Mouse (Mus musculus): ENCODE results near the gene Fam181b. TPM values are rescaled to one million over a fixed set of nuclear protein-coding genes. Genes with fewer than 3 reads are reported as not detected.

Gene Fam181b
- polyA plus RNA-seq, 1 experiment: not detected

- Histone ChIP-seq H3K9me3 (ENCODE audit: control insufficient read depth, low read length) (no peaks in the 10 kb centered on the region), H3K27me3 (ENCODE audit: control insufficient read depth) (no peaks in the 10 kb centered on the region), H3K36me3 (ENCODE audit: control insufficient read depth) (no peaks in the 10 kb centered on the region), H3K4me3 (replicated peaks) (no peak overlapping the region), H3K4me1 (ENCODE audit: control insufficient read depth) (no peaks in the 10 kb centered on the region)
- TF ChIP-seq TAL1 (IDR thresholded peaks at IDR 0.05; ENCODE audit: low read length): no peak
- no peak for TF ChIP-seq GATA1 (IDR thresholded peaks at IDR 0.05; ENCODE audit: low read length)
These were observed 12.1 kb upstream of the Fam181b start for GRCm38 (mm10) chr7:93067464-93068015.

GRCm38 (mm10) chr7:93076435-93076960 lies 3.2 kb upstream of the Fam181b start:
- peaks cover 30% of the 10 kb centered on the region for H3K27me3 ChIP-seq (ENCODE audit: control insufficient read depth)
- TF ChIP-seq GATA1 (IDR thresholded peaks at IDR 0.05; ENCODE audit: low read length): no peak
- TF ChIP-seq TAL1 (IDR thresholded peaks at IDR 0.05; ENCODE audit: low read length): no peak
- no peaks in the 10 kb centered on the region; the same call in 1 of the 2 replicates for H3K4me1 ChIP-seq (ENCODE audit: control insufficient read depth)
- no peak overlapping the region for H3K4me3 ChIP-seq (replicated peaks)
- no peaks in the 10 kb centered on the region for H3K36me3 ChIP-seq (ENCODE audit: control insufficient read depth)
- H3K9me3 ChIP-seq (ENCODE audit: control insufficient read depth, low read length): no peaks in the 10 kb centered on the region

GRCm38 (mm10) chr7:93079420-93079784 lies 263 bp upstream of the Fam181b start:
- Histone ChIP-seq H3K27me3 (ENCODE audit: control insufficient read depth) (peaks cover 40% of the 10 kb centered on the region), H3K4me3 (replicated peaks) (no peak overlapping the region), H3K4me1 (ENCODE audit: control insufficient read depth) (no peaks in the 10 kb centered on the region; the same call in 1 of the 2 replicates), H3K9me3 (ENCODE audit: control insufficient read depth, low read length) (no peaks in the 10 kb centered on the region), H3K36me3 (ENCODE audit: control insufficient read depth) (no peaks in the 10 kb centered on the region)
- TF ChIP-seq TAL1 (IDR thresholded peaks at IDR 0.05; ENCODE audit: low read length) (no peak), GATA1 (IDR thresholded peaks at IDR 0.05; ENCODE audit: low read length) (no peak)

GRCm38 (mm10) chr7:93080731-93081430 lies 1.2 kb downstream of the Fam181b start:
- no peak for TF ChIP-seq TAL1 (IDR thresholded peaks at IDR 0.05; ENCODE audit: low read length)
- no peak for TF ChIP-seq GATA1 (IDR thresholded peaks at IDR 0.05; ENCODE audit: low read length)
- H3K4me3 ChIP-seq (replicated peaks): no peak overlapping the region
- no peaks in the 10 kb centered on the region; the same call in 1 of the 2 replicates for H3K4me1 ChIP-seq (ENCODE audit: control insufficient read depth)
- H3K27me3 ChIP-seq (ENCODE audit: control insufficient read depth): peaks cover 40% of the 10 kb centered on the region
- no peaks in the 10 kb centered on the region for H3K9me3 ChIP-seq (ENCODE audit: control insufficient read depth, low read length)
- H3K36me3 ChIP-seq (ENCODE audit: control insufficient read depth): no peaks in the 10 kb centered on the region

- H3K9me3 ChIP-seq (ENCODE audit: control insufficient read depth, low read length): no peaks in the 10 kb centered on the region
- no peak for TF ChIP-seq TAL1 (IDR thresholded peaks at IDR 0.05; ENCODE audit: low read length)
- TF ChIP-seq GATA1 (IDR thresholded peaks at IDR 0.05; ENCODE audit: low read length): no peak
- no peaks in the 10 kb centered on the region for H3K36me3 ChIP-seq (ENCODE audit: control insufficient read depth)
- no peaks in the 10 kb centered on the region for H3K27me3 ChIP-seq (ENCODE audit: control insufficient read depth)
- no peak overlapping the region for H3K4me3 ChIP-seq (replicated peaks)
- H3K4me1 ChIP-seq (ENCODE audit: control insufficient read depth): no peaks in the 10 kb centered on the region
These were observed 13.8 kb downstream of the Fam181b start for GRCm38 (mm10) chr7:93093371-93094058.

- H3K4me3 ChIP-seq (replicated peaks): no peak overlapping the region
- no peaks in the 10 kb centered on the region for H3K9me3 ChIP-seq (ENCODE audit: control insufficient read depth, low read length)
- no peaks in the 10 kb centered on the region for H3K27me3 ChIP-seq (ENCODE audit: control insufficient read depth)
- H3K4me1 ChIP-seq (ENCODE audit: control insufficient read depth): no peaks in the 10 kb centered on the region
- no peaks in the 10 kb centered on the region for H3K36me3 ChIP-seq (ENCODE audit: control insufficient read depth)
- TF ChIP-seq GATA1 (IDR thresholded peaks at IDR 0.05; ENCODE audit: low read length) (no peak), TAL1 (IDR thresholded peaks at IDR 0.05; ENCODE audit: low read length) (no peak)
These were observed 15.8 kb downstream of the Fam181b start for GRCm38 (mm10) chr7:93095511-93095910.

GRCm38 (mm10) chr7:93104776-93105340 lies 25.2 kb downstream of the Fam181b start:
- Histone ChIP-seq H3K9me3 (ENCODE audit: control insufficient read depth, low read length) (no peaks in the 10 kb centered on the region), H3K4me3 (replicated peaks) (no peak overlapping the region), H3K27me3 (ENCODE audit: control insufficient read depth) (no peaks in the 10 kb centered on the region), H3K4me1 (ENCODE audit: control insufficient read depth) (no peaks in the 10 kb centered on the region), H3K36me3 (ENCODE audit: control insufficient read depth) (no peaks in the 10 kb centered on the region)
- no peak for TF ChIP-seq TAL1 (IDR thresholded peaks at IDR 0.05; ENCODE audit: low read length)
- no peak for TF ChIP-seq GATA1 (IDR thresholded peaks at IDR 0.05; ENCODE audit: low read length)

GRCm38 (mm10) chr7:93110370-93110965 lies 30.8 kb downstream of the Fam181b start:
- Histone ChIP-seq H3K27me3 (ENCODE audit: control insufficient read depth) (no peaks in the 10 kb centered on the region), H3K4me3 (replicated peaks) (no peak overlapping the region), H3K9me3 (ENCODE audit: control insufficient read depth, low read length) (no peaks in the 10 kb centered on the region), H3K36me3 (ENCODE audit: control insufficient read depth) (no peaks in the 10 kb centered on the region), H3K4me1 (ENCODE audit: control insufficient read depth) (no peaks in the 10 kb centered on the region)
- TF ChIP-seq GATA1 (IDR thresholded peaks at IDR 0.05; ENCODE audit: low read length) (no peak), TAL1 (IDR thresholded peaks at IDR 0.05; ENCODE audit: low read length) (no peak)

Data from erythroblast, embryonic 14.5 days (primary cell).